ENCODE assay signal across 10 mouse cellular contexts in genomic region chr4:135768572-135769526, GRCm38 (mm10). TPM values are rescaled to one million over a fixed set of nuclear protein-coding genes. Genes with fewer than 3 reads are reported as not detected.
DNase-seq lines count a peak whose midpoint lies in the region; ATAC-seq and TF ChIP-seq lines count a peak whose summit lies in the region.
"Had no signal": no experiment of that assay in that cellular context is flagged by ENCODE, and none has a peak within 500 bp of the region (broad histone marks: within the 10 kb centered on the region; RNA-seq: fewer than 3 reads in every experiment).

No protein-coding gene starts in this region.

- no peaks in the 10 kb centered on the region for H3K4me1 ChIP-seq in forebrain, embryonic 14.5 days (ENCODE audit: control insufficient read depth, insufficient read depth, low read length)
- no peaks in the 10 kb centered on the region for H3K4me1 ChIP-seq in forebrain, embryonic 15.5 days
- H3K4me1 ChIP-seq in testis, adult 2 months (ENCODE audit: control insufficient read depth, insufficient read depth, low read length) = 0 out of 2 replicates have a peak, but pooled peaks cover 2% of the 10 kb centered on the region
- H3K4me1 ChIP-seq in lung, adult 2 months (ENCODE audit: control insufficient read depth, insufficient read depth, low read length) = no peaks in the 10 kb centered on the region
- H3K4me1 ChIP-seq: hindbrain, embryonic 15.5 days; neural tube, embryonic 13.5 days had no signal

- H3K36me3 ChIP-seq in forebrain, embryonic 14.5 days (ENCODE audit: control insufficient read depth, insufficient read depth, low read length) = no peaks in the 10 kb centered on the region
- H3K36me3 ChIP-seq in forebrain, embryonic 15.5 days = no peaks in the 10 kb centered on the region
- H3K36me3 ChIP-seq in testis, adult 2 months (ENCODE audit: control insufficient read depth, insufficient read depth, low read length) = no peaks in the 10 kb centered on the region
- H3K36me3 ChIP-seq: hindbrain, embryonic 15.5 days; neural tube, embryonic 13.5 days had no signal

- H3K27ac ChIP-seq in forebrain, embryonic 14.5 days (ENCODE audit: low read depth, low read length) = no peak overlapping the region
- H3K27ac ChIP-seq in forebrain, embryonic 15.5 days (replicated peaks) = no peak overlapping the region
- no peak overlapping the region for H3K27ac ChIP-seq in testis, adult 2 months (ENCODE audit: control insufficient read depth, insufficient read depth, low read depth, low read length)
- H3K27ac ChIP-seq: hindbrain, embryonic 15.5 days; neural tube, embryonic 13.5 days had no signal

- no peaks in the 10 kb centered on the region for H3K27me3 ChIP-seq in forebrain, embryonic 14.5 days (replicated peaks; ENCODE audit: control insufficient read depth, insufficient read depth, low read length)
- H3K27me3 ChIP-seq in forebrain, embryonic 15.5 days = no peaks in the 10 kb centered on the region
- H3K27me3 ChIP-seq in testis, adult 2 months (ENCODE audit: control insufficient read depth, insufficient read depth, low read length) = no peaks in the 10 kb centered on the region
- H3K27me3 ChIP-seq: hindbrain, embryonic 15.5 days; neural tube, embryonic 13.5 days had no signal

- no peak for ATAC-seq in forebrain, embryonic 14.5 days
- ATAC-seq in forebrain, embryonic 15.5 days (replicated peaks) = no peak

- H3K4me3 ChIP-seq in forebrain, embryonic 14.5 days (ENCODE audit: low read depth, low read length) = no peak overlapping the region
- no peak overlapping the region for H3K4me3 ChIP-seq in forebrain, embryonic 15.5 days
- H3K4me3 ChIP-seq in testis, adult 2 months (ENCODE audit: control insufficient read depth, low read depth, low read length) = no peak overlapping the region
- H3K4me3 ChIP-seq in lung, adult 2 months (replicated peaks; ENCODE audit: extremely low read depth, low read depth, low read length) = no peak overlapping the region
- H3K4me3 ChIP-seq: hindbrain, embryonic 15.5 days; neural tube, embryonic 13.5 days had no signal

- no peak overlapping the region for H3K4me2 ChIP-seq in forebrain, embryonic 14.5 days (ENCODE audit: low read length)
- H3K4me2 ChIP-seq in forebrain, embryonic 15.5 days (replicated peaks) = no peak overlapping the region
- H3K4me2 ChIP-seq: hindbrain, embryonic 15.5 days; neural tube, embryonic 13.5 days had no signal

- peak; percentile 55; the same call in 1 of the 2 replicates for TF ChIP-seq CTCF in testis, adult 2 months (IDR thresholded peaks at IDR 0.05; ENCODE audit: control insufficient read depth, insufficient read depth, insufficient replicate concordance, low read depth, low read length)
- TF ChIP-seq CTCF in lung, adult 2 months (IDR thresholded peaks at IDR 0.05; ENCODE audit: insufficient read depth, low read length) = peak; percentile 61

- no peak for TF ChIP-seq POLR2A in testis, adult 2 months (IDR thresholded peaks at IDR 0.05; ENCODE audit: control insufficient read depth, low read depth, low read length)
- no peak for TF ChIP-seq POLR2A in lung, adult 2 months (IDR thresholded peaks at IDR 0.05; ENCODE audit: borderline replicate concordance, extremely low read depth, low read depth, low read length)

- DNase-seq in forebrain, embryonic 14.5 days (ENCODE audit: low spot score) = peak; percentile 29
- no peak for DNase-seq in testis, postnatal 14 days (ENCODE audit: low spot score)
- DNase-seq in cerebellum, postnatal 14 days = peak; percentile 66 to 78
- DNase-seq in heart, postnatal 4 days = peak; percentile 61
- DNase-seq in lung, adult 2 months = peak; percentile 20
- DNase-seq in thymus, postnatal 0 days (ENCODE audit: low spot score) = peak; percentile 15

- no peaks in the 10 kb centered on the region for H3K9me3 ChIP-seq in forebrain, embryonic 14.5 days (replicated peaks; ENCODE audit: control insufficient read depth, low read length)
- H3K9me3 ChIP-seq in forebrain, embryonic 15.5 days = no peaks in the 10 kb centered on the region
- H3K9me3 ChIP-seq: hindbrain, embryonic 15.5 days; neural tube, embryonic 13.5 days had no signal

- WGBS in forebrain, embryonic 14.5 days = 67% methylated on average over 14 of the region's 14 CpGs
- 60% methylated on average over 14 of the region's 14 CpGs for WGBS in forebrain, embryonic 15.5 days
- 62% methylated on average over 14 of the region's 14 CpGs for whole genome bisulfite sequencing in lung, adult 2 months

- no peak overlapping the region for H3K9ac ChIP-seq in forebrain, embryonic 14.5 days (ENCODE audit: low read length)
- H3K9ac ChIP-seq in forebrain, embryonic 15.5 days (replicated peaks) = no peak overlapping the region
- H3K9ac ChIP-seq: hindbrain, embryonic 15.5 days; neural tube, embryonic 13.5 days had no signal

RNA-seq across cellular contexts. Expression of gene Myom3, which starts 9.3 kb away (rescaled TPM):
- polyA plus RNA-seq in forebrain, embryonic 14.5 days (2014; fragmentation: Nextera tagmentation; extraction: Ambion mirVana) = 0.17 and 0.22 TPM in 2 replicates
- 0.09 and 0.36 TPM in 2 replicates for polyA plus RNA-seq in forebrain, embryonic 15.5 days (2015; fragmentation: Nextera tagmentation; extraction: Ambion mirVana)
- polyA plus RNA-seq in testis, adult 2 months (2012; rRNA removed) = 0.45 and 0.47 TPM in 2 replicates
- total RNA-seq in heart, postnatal 4 days (2021) = 1 to 10 TPM in 1 of 2 experiments, under 1 TPM in 1; 0.76 to 1.1 TPM
- polyA plus RNA-seq in lung, adult 2 months (2012; rRNA removed) = 0.44 and 3.1 TPM in 2 replicates
- 0.10 and 0.21 TPM in 2 replicates for polyA plus RNA-seq in thymus, postnatal 0 days (2015; fragmentation: Nextera tagmentation; extraction: Ambion mirVana)

RNA-seq across cellular contexts. Expression of gene Il22ra1, which starts 40.9 kb away (rescaled TPM):
- polyA plus RNA-seq in forebrain, embryonic 14.5 days (2014; fragmentation: Nextera tagmentation; extraction: Ambion mirVana) = not detected in 2 replicates
- polyA plus RNA-seq in forebrain, embryonic 15.5 days (2015; fragmentation: Nextera tagmentation; extraction: Ambion mirVana) = not detected in 2 replicates
- polyA plus RNA-seq in testis, adult 2 months (2012; rRNA removed) = 0.17 TPM in 1 of 2 replicates, not detected in the other
- under 1 TPM; 0.20 to 0.24 TPM for total RNA-seq in heart, postnatal 4 days (2021)
- 2.0 and 3.0 TPM in 2 replicates for polyA plus RNA-seq in lung, adult 2 months (2012; rRNA removed)
- not detected in 2 replicates for polyA plus RNA-seq in thymus, postnatal 0 days (2015; fragmentation: Nextera tagmentation; extraction: Ambion mirVana)
- polyA plus RNA-seq: hindbrain, embryonic 15.5 days; neural tube, embryonic 13.5 days had no signal
